Mouse (Mus musculus): ENCODE measurements around the gene Dscam. TPM values are rescaled to one million over a fixed set of nuclear protein-coding genes. Genes with fewer than 3 reads are reported as not detected.

Dscam gene
- total and polyA plus RNA-seq, 2 experiments from 2014 or later: not detected

DNA sequence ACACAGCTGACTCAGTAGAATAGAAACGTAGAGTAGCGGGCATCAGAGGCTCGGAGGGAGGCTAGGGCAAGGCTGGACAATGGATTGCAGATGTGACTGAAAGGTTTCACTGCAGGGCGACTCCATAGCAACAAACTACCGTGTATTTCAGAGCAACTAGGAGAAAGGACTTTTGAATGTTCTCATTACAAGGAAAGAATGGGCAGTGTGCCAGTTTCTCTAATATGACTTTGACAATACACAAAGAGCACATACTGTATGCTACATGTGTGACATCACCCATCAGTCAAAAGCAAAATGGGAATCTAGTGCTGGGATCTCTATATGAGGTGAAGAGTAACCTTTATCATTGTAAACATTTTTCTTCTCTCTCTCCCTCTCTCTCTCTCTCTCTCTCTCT is 382.3 kb downstream of the Dscam start:
- Histone ChIP-seq H3K36me3 (replicated peaks; ENCODE audit: control insufficient read depth, insufficient read depth, low read length) (no peaks in the 10 kb centered on the region), H3K9ac (replicated peaks; ENCODE audit: low read depth, low read length) (no peak overlapping the region), H3K4me2 (ENCODE audit: low read depth, low read length) (no peak overlapping the region), H3K4me3 (ENCODE audit: low read depth, low read length) (no peak overlapping the region), H3K27me3 (ENCODE audit: control insufficient read depth, insufficient read depth, low read length) (no peaks in the 10 kb centered on the region), H3K9me3 (replicated peaks; ENCODE audit: control insufficient read depth, low read length) (no peaks in the 10 kb centered on the region), H3K27ac (ENCODE audit: low read depth) (no peak overlapping the region), H3K4me1 (ENCODE audit: control insufficient read depth, insufficient read depth) (no peaks in the 10 kb centered on the region)
- no peak for DNase-seq (ENCODE audit: low spot score)
- WGBS: 72% methylated on average over 5 of the region's 5 CpGs
- TF ChIP-seq EP300 (IDR thresholded peaks at IDR 0.05; ENCODE audit: low read depth) (no peak), CTCF (IDR thresholded peaks at IDR 0.05; ENCODE audit: low read depth) (no peak)
- no peak for ATAC-seq (ENCODE audit: insufficient read depth, low read depth)

DNA sequence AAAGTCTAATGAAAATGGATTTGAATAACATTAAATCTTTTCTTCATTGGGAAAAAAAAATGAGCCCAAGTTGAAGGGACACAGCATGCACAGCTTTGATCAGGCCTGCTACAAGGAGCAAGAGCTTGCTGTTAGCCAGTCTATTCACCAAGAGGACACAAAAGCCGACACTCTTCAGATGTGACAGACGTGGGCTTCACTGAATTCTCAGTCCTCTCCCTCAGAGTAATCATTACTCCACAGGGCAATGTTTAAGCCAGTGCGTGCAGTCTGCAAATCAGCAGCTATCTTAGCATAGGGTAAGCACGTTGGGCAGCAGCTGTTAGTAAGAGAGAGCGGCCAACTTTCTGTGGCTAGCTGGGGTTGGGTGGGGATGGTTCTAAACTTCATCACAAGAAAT is 391.5 kb downstream of the Dscam start:
- H3K9me3 ChIP-seq (replicated peaks; ENCODE audit: control insufficient read depth, low read length): no peaks in the 10 kb centered on the region
- no peak overlapping the region for H3K4me2 ChIP-seq (ENCODE audit: low read depth, low read length)
- no peak overlapping the region for H3K27ac ChIP-seq (ENCODE audit: low read depth)
- no peak overlapping the region for H3K9ac ChIP-seq (replicated peaks; ENCODE audit: low read depth, low read length)
- no peaks in the 10 kb centered on the region for H3K36me3 ChIP-seq (replicated peaks; ENCODE audit: control insufficient read depth, insufficient read depth, low read length)
- H3K4me1 ChIP-seq (ENCODE audit: control insufficient read depth, insufficient read depth): no peaks in the 10 kb centered on the region
- 56% methylated on average over 5 of the region's 5 CpGs for WGBS
- no peak overlapping the region for H3K4me3 ChIP-seq (ENCODE audit: low read depth, low read length)
- DNase-seq (ENCODE audit: low spot score) (no peak), ATAC-seq (ENCODE audit: insufficient read depth, low read depth) (no peak)
- TF ChIP-seq EP300 (IDR thresholded peaks at IDR 0.05; ENCODE audit: low read depth) (no peak), CTCF (IDR thresholded peaks at IDR 0.05; ENCODE audit: low read depth) (no peak)
- H3K27me3 ChIP-seq (ENCODE audit: control insufficient read depth, insufficient read depth, low read length): no peaks in the 10 kb centered on the region

DNA sequence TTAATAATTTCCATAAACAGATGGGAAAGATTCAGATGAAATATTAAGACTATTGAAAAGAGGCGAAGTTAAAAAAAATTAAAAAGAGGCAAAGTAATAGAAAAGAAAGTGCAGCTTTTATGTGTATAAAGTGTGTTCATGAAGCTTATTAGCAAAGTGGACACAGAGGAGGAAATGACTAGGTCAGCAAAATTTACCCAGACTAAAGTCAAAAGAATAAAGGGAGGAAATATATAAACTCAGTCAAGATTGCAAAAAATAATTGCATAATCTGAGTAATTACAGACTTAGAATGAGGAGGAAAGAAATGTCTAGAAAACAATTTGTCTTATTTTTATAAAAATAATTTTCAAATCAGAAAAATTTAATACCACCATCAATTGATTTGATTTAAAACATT is 396.3 kb downstream of the Dscam start:
- DNase-seq (ENCODE audit: low spot score) (no peak), ATAC-seq (ENCODE audit: insufficient read depth, low read depth) (no peak)
- Histone ChIP-seq H3K27me3 (ENCODE audit: control insufficient read depth, insufficient read depth, low read length) (no peaks in the 10 kb centered on the region), H3K9me3 (replicated peaks; ENCODE audit: control insufficient read depth, low read length) (no peaks in the 10 kb centered on the region), H3K36me3 (replicated peaks; ENCODE audit: control insufficient read depth, insufficient read depth, low read length) (no peaks in the 10 kb centered on the region), H3K9ac (replicated peaks; ENCODE audit: low read depth, low read length) (no peak overlapping the region), H3K4me1 (ENCODE audit: control insufficient read depth, insufficient read depth) (no peaks in the 10 kb centered on the region), H3K27ac (ENCODE audit: low read depth) (no peak overlapping the region), H3K4me2 (ENCODE audit: low read depth, low read length) (no peak overlapping the region), H3K4me3 (ENCODE audit: low read depth, low read length) (no peak overlapping the region)
- TF ChIP-seq EP300 (IDR thresholded peaks at IDR 0.05; ENCODE audit: low read depth) (no peak), CTCF (IDR thresholded peaks at IDR 0.05; ENCODE audit: low read depth) (no peak)
- 72% methylated on average over 1 of the region's 1 CpGs for WGBS

- Histone ChIP-seq H3K4me1 (ENCODE audit: control insufficient read depth, insufficient read depth) (no peaks in the 10 kb centered on the region), H3K36me3 (replicated peaks; ENCODE audit: control insufficient read depth, insufficient read depth, low read length) (no peaks in the 10 kb centered on the region), H3K4me2 (ENCODE audit: low read depth, low read length) (no peak overlapping the region), H3K9ac (replicated peaks; ENCODE audit: low read depth, low read length) (no peak overlapping the region), H3K4me3 (ENCODE audit: low read depth, low read length) (no peak overlapping the region), H3K9me3 (replicated peaks; ENCODE audit: control insufficient read depth, low read length) (no peaks in the 10 kb centered on the region), H3K27ac (ENCODE audit: low read depth) (no peak overlapping the region), H3K27me3 (ENCODE audit: control insufficient read depth, insufficient read depth, low read length) (no peaks in the 10 kb centered on the region)
- TF ChIP-seq CTCF (IDR thresholded peaks at IDR 0.05; ENCODE audit: low read depth) (no peak), EP300 (IDR thresholded peaks at IDR 0.05; ENCODE audit: low read depth) (no peak)
- ATAC-seq (ENCODE audit: insufficient read depth, low read depth): no peak
- no peak for DNase-seq (ENCODE audit: low spot score)
- WGBS: 49% methylated on average over 3 of the region's 3 CpGs
Measured at GRCm38 (mm10) chr16:96767985-96768384, 402.6 kb downstream of the Dscam start.

GRCm38 (mm10) chr16:96767508-96767907 is 403.0 kb downstream of the Dscam start:
- Histone ChIP-seq H3K36me3 (replicated peaks; ENCODE audit: control insufficient read depth, insufficient read depth, low read length) (no peaks in the 10 kb centered on the region), H3K4me1 (ENCODE audit: control insufficient read depth, insufficient read depth) (no peaks in the 10 kb centered on the region), H3K27ac (ENCODE audit: low read depth) (no peak overlapping the region), H3K4me2 (ENCODE audit: low read depth, low read length) (no peak overlapping the region), H3K27me3 (ENCODE audit: control insufficient read depth, insufficient read depth, low read length) (no peaks in the 10 kb centered on the region), H3K4me3 (ENCODE audit: low read depth, low read length) (no peak overlapping the region), H3K9ac (replicated peaks; ENCODE audit: low read depth, low read length) (no peak overlapping the region), H3K9me3 (replicated peaks; ENCODE audit: control insufficient read depth, low read length) (no peaks in the 10 kb centered on the region)
- 38% methylated on average over 4 of the region's 4 CpGs for WGBS
- no peak for ATAC-seq (ENCODE audit: insufficient read depth, low read depth)
- DNase-seq (ENCODE audit: low spot score): no peak
- no peak for TF ChIP-seq CTCF (IDR thresholded peaks at IDR 0.05; ENCODE audit: low read depth)
- TF ChIP-seq EP300 (IDR thresholded peaks at IDR 0.05; ENCODE audit: low read depth): no peak

- Histone ChIP-seq H3K36me3 (replicated peaks; ENCODE audit: control insufficient read depth, insufficient read depth, low read length) (no peaks in the 10 kb centered on the region), H3K27ac (ENCODE audit: low read depth) (no peak overlapping the region), H3K4me2 (ENCODE audit: low read depth, low read length) (no peak overlapping the region), H3K27me3 (ENCODE audit: control insufficient read depth, insufficient read depth, low read length) (no peaks in the 10 kb centered on the region), H3K9ac (replicated peaks; ENCODE audit: low read depth, low read length) (no peak overlapping the region), H3K9me3 (replicated peaks; ENCODE audit: control insufficient read depth, low read length) (no peaks in the 10 kb centered on the region), H3K4me1 (ENCODE audit: control insufficient read depth, insufficient read depth) (no peaks in the 10 kb centered on the region), H3K4me3 (ENCODE audit: low read depth, low read length) (no peak overlapping the region)
- DNase-seq (ENCODE audit: low spot score) (no peak), ATAC-seq (ENCODE audit: insufficient read depth, low read depth) (no peak)
- WGBS: 19% methylated on average over 12 of the region's 12 CpGs
- TF ChIP-seq EP300 (IDR thresholded peaks at IDR 0.05; ENCODE audit: low read depth) (no peak), CTCF (IDR thresholded peaks at IDR 0.05; ENCODE audit: low read depth) (no peak)
Measured at GRCm38 (mm10) chr16:96761225-96761624, 409.3 kb downstream of the Dscam start.

Data from heart, postnatal 0 days (tissue).